Mouse (Mus musculus) stomach, embryonic 16.5 days (tissue): ENCODE measurements at regions not wholly inside any gene's neighbourhood (a gene's known extent, or its start where the extent isn't known, plus 50 kb on each side); places are given as distances from the start of the nearest gene placed in this dataset.
"Not testable (repeated sequence)": the region's sequence is repeated elsewhere in the genome, so short reads cannot be mapped to it uniquely, and the experiment has no call there.

ENCODE experiments used
- ATAC-seq: fragments of 200-750 bp; cut with Nextera tagmentation; 2 replicates; pipeline ENCODE4 v1.8.0; 2017; ENCODE audit warnings: moderate number of reproducible peaks, moderate TSS enrichment; ENCODE audit not compliant: insufficient read depth, low FRiP score
- H3K27ac ChIP-seq: fragments of 300-500 bp; sonication (generic); 2 replicates; pipeline ENCODE4 v1.5.1; 2014; ENCODE audit warnings: low read length
- H3K27me3 ChIP-seq: fragments of 300-500 bp; sonication (generic); 2 replicates; pipeline ENCODE4 v1.6.1; 2014; ENCODE audit warnings: low read length, control low read depth, mixed read lengths; ENCODE audit not compliant: control insufficient read depth, insufficient read depth
- H3K36me3 ChIP-seq: fragments of 300-500 bp; sonication (generic); 2 replicates; pipeline ENCODE4 v1.6.1; 2014; ENCODE audit warnings: low read length; ENCODE audit not compliant: control insufficient read depth, insufficient read depth
- H3K4me1 ChIP-seq: fragments of 300-500 bp; sonication (generic); 2 replicates; pipeline ENCODE4 v1.6.1; 2014; ENCODE audit warnings: low read length, control low read depth, mixed read lengths; ENCODE audit not compliant: control insufficient read depth, insufficient read depth
- H3K4me2 ChIP-seq: fragments of 300-500 bp; sonication (generic); 2 replicates; pipeline ENCODE4 v1.6.1; 2014; ENCODE audit warnings: low read depth, low read length, mixed read lengths
- H3K4me3 ChIP-seq: fragments of 300-500 bp; sonication (generic); replicated peaks from 2 replicates; pipeline ENCODE4 v1.5.1; 2014; ENCODE audit warnings: mild to moderate bottlenecking, low read length
- H3K9ac ChIP-seq: fragments of 300-500 bp; sonication (generic); 2 replicates; pipeline ENCODE4 v1.6.1; 2014; ENCODE audit warnings: low read length
- H3K9me3 ChIP-seq: fragments of 300-500 bp; sonication (generic); replicated peaks from 2 replicates; pipeline ENCODE4 v1.6.1; 2016; ENCODE audit warnings: low read length, control low read depth; ENCODE audit not compliant: control insufficient read depth
- WGBS: fragments of 180-500 bp; shearing (Covaris S2); extraction: QIAGEN DNeasy Blood & Tissue Kit; methylation state at CpG from one replicate; pipeline ENCODE4 v1.1.7; 2014; 5-methylcytosine and 5-hydroxymethylcytosine counted together

DNA sequence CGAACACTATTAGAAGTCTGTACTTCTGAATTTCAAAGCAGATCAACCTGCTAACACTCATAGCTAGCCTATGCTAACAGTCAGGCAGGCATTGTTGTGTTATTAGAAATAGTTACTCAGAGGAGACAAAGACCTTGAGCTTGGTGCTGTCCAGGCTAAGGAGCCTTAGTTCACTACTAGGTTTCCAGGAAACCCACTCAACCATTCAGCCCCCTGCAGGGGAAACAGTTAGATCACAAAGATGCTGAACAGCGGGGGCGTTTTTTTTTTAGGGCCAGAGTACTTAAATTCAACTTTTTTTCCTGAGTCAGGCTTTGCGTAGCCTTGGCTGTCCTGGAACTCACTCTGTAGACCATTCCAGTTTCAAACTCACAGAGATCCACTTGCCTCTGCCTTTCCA, 130.7 kb downstream of the Gxylt1 start:
- Histone ChIP-seq H3K4me1 (no peaks in the 10 kb centered on the region), H3K27ac (no peak overlapping the region), H3K9ac (no peak overlapping the region), H3K9me3 (no peaks in the 10 kb centered on the region), H3K27me3 (no peaks in the 10 kb centered on the region), H3K36me3 (no peaks in the 10 kb centered on the region), H3K4me3 (no peak overlapping the region), H3K4me2 (no peak overlapping the region)
- WGBS, result 78% methylated on average over 4 of the region's 4 CpGs
- no peak for ATAC-seq

- Histone ChIP-seq H3K9me3 (no peaks in the 10 kb centered on the region), H3K4me1 (no peaks in the 10 kb centered on the region), H3K36me3 (no peaks in the 10 kb centered on the region), H3K4me3 (no peak overlapping the region), H3K27me3 (no peaks in the 10 kb centered on the region), H3K4me2 (no peak overlapping the region), H3K27ac (no peak overlapping the region), H3K9ac (no peak overlapping the region)
- WGBS, result 80% methylated on average over 18 of the region's 18 CpGs
- no peak for ATAC-seq
Measured at GRCm38 (mm10) chr15:93133379-93133778, 141.6 kb downstream of the Gxylt1 start.

GRCm38 (mm10) chr15:93131056-93131455, 143.9 kb downstream of the Gxylt1 start:
- no peak for ATAC-seq
- H3K4me2 ChIP-seq, result no peak overlapping the region
- H3K27me3 ChIP-seq, result no peaks in the 10 kb centered on the region
- H3K36me3 ChIP-seq, result no peaks in the 10 kb centered on the region
- H3K27ac ChIP-seq, result no peak overlapping the region
- H3K9ac ChIP-seq, result no peak overlapping the region
- no peaks in the 10 kb centered on the region for H3K9me3 ChIP-seq
- no peaks in the 10 kb centered on the region for H3K4me1 ChIP-seq
- H3K4me3 ChIP-seq, result no peak overlapping the region

DNA sequence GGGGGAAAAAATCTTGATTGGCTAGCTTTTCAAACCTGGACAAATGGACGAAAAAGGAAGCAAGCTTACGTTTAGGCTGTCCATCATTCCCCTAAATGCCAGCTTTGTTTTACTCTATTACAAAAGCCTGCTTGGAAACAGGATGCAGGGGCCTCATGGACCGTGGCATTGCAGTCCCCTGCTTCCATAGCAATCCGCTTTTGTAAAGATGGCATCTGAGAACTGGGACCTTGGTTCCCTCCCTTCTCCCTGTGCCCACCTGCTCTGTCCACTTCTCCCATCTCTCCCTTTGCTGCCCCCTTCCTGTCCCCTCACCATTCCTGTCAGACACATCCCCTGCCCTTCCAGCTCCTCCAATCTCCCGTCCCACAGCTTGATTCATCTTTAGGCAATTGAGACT, 149.7 kb downstream of the Gxylt1 start:
- no peak overlapping the region for H3K4me2 ChIP-seq
- no peak for ATAC-seq

GRCm38 (mm10) chr15:93121156-93121555, 153.8 kb downstream of the Gxylt1 start:
- WGBS, result 54% methylated on average over 4 of the region's 4 CpGs
- no peak for ATAC-seq
- H3K4me2 ChIP-seq, result no peak overlapping the region
- H3K9me3 ChIP-seq, result no peaks in the 10 kb centered on the region
- no peak overlapping the region for H3K4me3 ChIP-seq
- no peak overlapping the region for H3K27ac ChIP-seq
- H3K4me1 ChIP-seq, result no peaks in the 10 kb centered on the region
- H3K9ac ChIP-seq, result no peak overlapping the region
- H3K36me3 ChIP-seq, result no peaks in the 10 kb centered on the region
- no peaks in the 10 kb centered on the region for H3K27me3 ChIP-seq

More for the DNA sequence above, 149.7 kb downstream of the Gxylt1 start:
- WGBS, result 65% methylated on average over 5 of the region's 5 CpGs
- no peaks in the 10 kb centered on the region for H3K4me1 ChIP-seq
- no peak overlapping the region for H3K27ac ChIP-seq
- no peaks in the 10 kb centered on the region for H3K9me3 ChIP-seq
- no peak overlapping the region for H3K4me3 ChIP-seq
- no peaks in the 10 kb centered on the region for H3K36me3 ChIP-seq
- H3K27me3 ChIP-seq, result no peaks in the 10 kb centered on the region
- H3K9ac ChIP-seq, result no peak overlapping the region

DNA sequence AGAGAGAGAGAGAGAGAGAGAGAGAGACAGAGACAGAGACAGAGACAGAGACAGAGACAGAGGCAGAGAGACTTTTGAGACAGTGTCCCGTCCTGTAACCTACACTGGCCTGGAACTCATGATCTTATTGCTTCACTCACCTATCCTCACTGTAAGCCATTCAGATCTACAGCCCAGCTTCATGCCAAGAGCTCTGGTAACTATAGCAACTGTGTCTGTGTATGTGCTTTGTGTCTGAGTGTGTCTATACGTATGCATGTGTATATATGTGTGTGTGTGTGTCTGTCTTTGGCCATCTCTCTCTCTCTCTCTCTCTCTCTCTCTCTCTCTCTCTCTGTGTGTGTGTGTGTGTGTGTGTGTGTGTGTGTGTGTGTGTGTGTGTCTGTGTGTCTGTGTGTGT, 157.2 kb downstream of the Gxylt1 start:
- not testable (repeated sequence) for H3K27ac ChIP-seq, H3K4me1 ChIP-seq, H3K4me3 ChIP-seq, H3K36me3 ChIP-seq, H3K9ac ChIP-seq, ATAC-seq, H3K27me3 ChIP-seq, H3K9me3 ChIP-seq, H3K4me2 ChIP-seq
- whole genome bisulfite sequencing, result 76% methylated on average over 2 of the region's 2 CpGs

DNA sequence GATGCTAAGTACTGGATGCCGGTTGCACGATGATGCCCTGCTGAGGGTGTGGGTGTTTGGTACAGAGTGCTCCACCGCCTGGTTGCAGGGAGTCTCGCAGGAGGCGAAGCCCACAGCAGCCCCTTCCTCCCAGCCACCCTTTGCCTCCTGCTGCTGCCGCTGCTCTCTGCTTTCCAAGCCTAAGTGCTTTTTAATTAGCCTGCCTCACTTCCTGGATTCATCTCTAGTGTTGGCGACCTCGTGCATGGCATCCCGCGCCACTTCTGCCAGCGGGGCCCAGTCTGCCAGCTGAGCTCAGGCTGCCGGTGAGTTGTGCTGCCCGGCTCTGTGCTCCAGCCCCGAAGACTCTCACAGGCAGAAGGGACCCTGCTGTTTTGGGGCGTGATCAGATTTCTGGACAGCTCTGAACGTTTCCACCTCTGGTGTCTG, 159.3 kb downstream of the Gxylt1 start:
- Histone ChIP-seq H3K9ac (peak overlapping the region; percentile 58; the same call in 1 of the 2 replicates), H3K27ac (no peak overlapping the region), H3K27me3 (no peaks in the 10 kb centered on the region), H3K4me1 (no peaks in the 10 kb centered on the region), H3K9me3 (no peaks in the 10 kb centered on the region), H3K36me3 (no peaks in the 10 kb centered on the region), H3K4me2 (peak overlapping the region; percentile 47), H3K4me3 (peak overlapping the region; percentile 30)
- WGBS, result 4% methylated on average over 16 of the region's 16 CpGs
- ATAC-seq, result peak; percentile 25; the same call in 1 of the 2 replicates

DNA sequence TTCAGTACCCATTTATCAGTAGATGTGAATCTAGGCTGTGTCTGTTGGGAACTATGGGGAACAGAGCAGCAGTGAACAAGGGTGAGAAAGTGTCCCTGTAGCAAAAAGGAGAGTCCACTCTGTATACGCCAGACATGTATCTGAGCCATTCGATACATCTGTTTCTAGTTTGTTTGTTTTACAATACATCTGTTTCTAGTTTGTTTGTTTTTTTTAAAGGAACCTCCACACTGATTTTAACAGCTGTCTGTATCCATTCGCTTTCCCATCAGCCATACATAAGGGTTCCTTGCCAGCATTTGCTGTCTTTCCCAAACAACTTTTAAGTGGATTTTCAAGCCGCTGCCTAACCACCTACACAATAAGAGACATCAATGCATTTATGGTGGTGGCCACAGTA, 170.0 kb downstream of the Gxylt1 start:
- ATAC-seq, result no peak
- Histone ChIP-seq H3K4me1 (no peaks in the 10 kb centered on the region), H3K9me3 (no peaks in the 10 kb centered on the region), H3K4me3 (no peak overlapping the region), H3K36me3 (no peaks in the 10 kb centered on the region), H3K9ac (no peak overlapping the region), H3K27me3 (no peaks in the 10 kb centered on the region), H3K4me2 (no peak overlapping the region), H3K27ac (no peak overlapping the region)
- 71% methylated on average over 4 of the region's 4 CpGs for WGBS

- WGBS, result 59% methylated on average over 5 of the region's 5 CpGs
- Histone ChIP-seq H3K36me3 (no peaks in the 10 kb centered on the region), H3K4me1 (no peaks in the 10 kb centered on the region), H3K9ac (no peak overlapping the region), H3K4me2 (no peak overlapping the region), H3K4me3 (no peak overlapping the region), H3K27ac (no peak overlapping the region), H3K27me3 (no peaks in the 10 kb centered on the region), H3K9me3 (no peaks in the 10 kb centered on the region)
- no peak for ATAC-seq
Measured at GRCm38 (mm10) chr15:93103426-93103825, 171.6 kb downstream of the Gxylt1 start.

DNA sequence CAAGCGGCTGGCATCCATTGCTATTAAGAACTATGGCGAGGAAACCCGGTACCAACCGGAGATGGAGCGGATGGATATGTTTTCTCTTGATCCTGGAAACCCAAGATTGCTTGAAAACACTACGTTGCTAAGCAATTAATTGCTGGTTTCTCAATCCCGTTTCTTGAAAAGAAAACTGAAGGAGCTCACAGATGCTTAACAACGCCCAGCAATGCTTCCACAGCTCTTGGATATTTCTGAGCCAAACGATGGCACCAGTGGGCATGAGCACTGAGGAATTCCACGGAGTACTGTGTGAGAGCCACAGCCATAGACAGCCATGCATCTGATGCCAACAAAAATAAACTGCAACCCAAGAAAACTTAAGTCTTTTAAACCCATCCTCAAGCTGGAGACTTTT, 173.1 kb downstream of the Gxylt1 start:
- Histone ChIP-seq H3K9ac (no peak overlapping the region), H3K27me3 (no peaks in the 10 kb centered on the region), H3K9me3 (no peaks in the 10 kb centered on the region), H3K36me3 (no peaks in the 10 kb centered on the region), H3K27ac (no peak overlapping the region), H3K4me1 (no peaks in the 10 kb centered on the region), H3K4me2 (no peak overlapping the region), H3K4me3 (no peak overlapping the region)
- 88% methylated on average over 10 of the region's 10 CpGs for WGBS
- ATAC-seq, result no peak
